Mouse (Mus musculus): ENCODE data around the gene Trim26.
A peak's percentile ranks its signal among the peaks of the same experiment; 100 is the strongest.
"Not testable (repeated sequence)": the region's sequence is repeated elsewhere in the genome, so short reads cannot be mapped to it uniquely, and the experiment has no call there.

Trim26 gene

GRCm38 (mm10) chr17:36836874-36837647, at the start of gene Trim26:
TSS of gene Trim26 (plus strand) at chr17:36837134.
- DNase-seq (ENCODE audit: inconsistent ontology term) = peak; percentile 99

GRCm38 (mm10) chr17:36788351-36788750, 48.6 kb upstream of the Trim26 start:
- DNase-seq (ENCODE audit: inconsistent ontology term) = no peak

DNA sequence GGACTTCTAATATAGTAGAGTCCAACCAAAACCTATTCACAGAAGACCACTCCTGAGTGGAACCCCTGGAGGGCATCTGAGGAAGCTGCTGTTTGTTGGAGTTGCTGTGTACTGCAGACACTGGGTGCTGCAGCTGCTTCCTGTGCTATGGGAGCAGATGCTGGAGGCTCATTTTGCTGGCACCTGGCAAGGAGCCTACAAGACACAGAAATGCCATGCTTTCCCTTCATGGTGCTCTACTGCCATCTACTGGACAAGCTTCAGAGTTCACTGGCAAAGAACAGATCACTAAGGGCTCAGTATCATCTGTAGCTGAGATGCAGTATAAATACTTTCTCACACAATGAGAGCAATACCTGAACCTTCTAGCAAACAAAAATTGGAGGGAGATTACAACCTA, 48.1 kb upstream of the Trim26 start:
- peak; percentile 46 for DNase-seq (ENCODE audit: inconsistent ontology term)

GRCm38 (mm10) chr17:36799493-36799892, 37.4 kb upstream of the Trim26 start:
- no peak for DNase-seq (ENCODE audit: inconsistent ontology term)

GRCm38 (mm10) chr17:36799921-36800462, 36.9 kb upstream of the Trim26 start:
- DNase-seq (ENCODE audit: inconsistent ontology term) = not testable (repeated sequence)

- DNase-seq (ENCODE audit: inconsistent ontology term) = no peak
Measured at GRCm38 (mm10) chr17:36811871-36812270, 25.1 kb upstream of the Trim26 start, which contains the start of gene H2-M10.6. TSS of gene H2-M10.6 (plus strand) at chr17:36812171.

- peak; percentile 50 for DNase-seq (ENCODE audit: inconsistent ontology term)
Measured at GRCm38 (mm10) chr17:36824005-36824404, 12.9 kb upstream of the Trim26 start.

GRCm38 (mm10) chr17:36825525-36825924, 11.4 kb upstream of the Trim26 start:
- DNase-seq (ENCODE audit: inconsistent ontology term) = peak; percentile 11

- peak; percentile 56 for DNase-seq (ENCODE audit: inconsistent ontology term)
Measured at GRCm38 (mm10) chr17:36826002-36826401, 10.9 kb upstream of the Trim26 start.

- DNase-seq (ENCODE audit: inconsistent ontology term) = no peak
Measured at GRCm38 (mm10) chr17:36828488-36828887, 8.4 kb upstream of the Trim26 start.

DNA sequence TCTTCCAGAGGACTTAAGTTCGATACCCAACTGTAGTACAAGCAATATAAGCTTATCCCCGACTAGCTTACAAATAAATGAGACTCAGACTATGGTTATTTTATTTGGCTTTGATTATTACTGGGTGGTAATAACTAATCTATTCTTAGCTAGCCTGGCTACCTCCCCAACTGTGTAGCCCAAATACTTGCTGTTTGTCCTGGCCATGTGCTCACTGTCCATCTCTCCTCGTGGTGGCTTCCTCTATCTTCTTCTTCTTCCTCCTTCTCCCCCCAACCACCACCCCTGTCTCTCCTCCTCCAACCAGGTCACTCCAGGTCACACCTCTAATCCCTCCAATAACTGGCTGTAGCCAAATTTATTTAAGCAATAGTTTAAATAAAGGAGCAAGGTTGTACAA, 6.5 kb upstream of the Trim26 start:
- DNase-seq (ENCODE audit: inconsistent ontology term) = no peak

GRCm38 (mm10) chr17:36832694-36833093, 4.2 kb upstream of the Trim26 start:
- DNase-seq (ENCODE audit: inconsistent ontology term) = no peak

DNA sequence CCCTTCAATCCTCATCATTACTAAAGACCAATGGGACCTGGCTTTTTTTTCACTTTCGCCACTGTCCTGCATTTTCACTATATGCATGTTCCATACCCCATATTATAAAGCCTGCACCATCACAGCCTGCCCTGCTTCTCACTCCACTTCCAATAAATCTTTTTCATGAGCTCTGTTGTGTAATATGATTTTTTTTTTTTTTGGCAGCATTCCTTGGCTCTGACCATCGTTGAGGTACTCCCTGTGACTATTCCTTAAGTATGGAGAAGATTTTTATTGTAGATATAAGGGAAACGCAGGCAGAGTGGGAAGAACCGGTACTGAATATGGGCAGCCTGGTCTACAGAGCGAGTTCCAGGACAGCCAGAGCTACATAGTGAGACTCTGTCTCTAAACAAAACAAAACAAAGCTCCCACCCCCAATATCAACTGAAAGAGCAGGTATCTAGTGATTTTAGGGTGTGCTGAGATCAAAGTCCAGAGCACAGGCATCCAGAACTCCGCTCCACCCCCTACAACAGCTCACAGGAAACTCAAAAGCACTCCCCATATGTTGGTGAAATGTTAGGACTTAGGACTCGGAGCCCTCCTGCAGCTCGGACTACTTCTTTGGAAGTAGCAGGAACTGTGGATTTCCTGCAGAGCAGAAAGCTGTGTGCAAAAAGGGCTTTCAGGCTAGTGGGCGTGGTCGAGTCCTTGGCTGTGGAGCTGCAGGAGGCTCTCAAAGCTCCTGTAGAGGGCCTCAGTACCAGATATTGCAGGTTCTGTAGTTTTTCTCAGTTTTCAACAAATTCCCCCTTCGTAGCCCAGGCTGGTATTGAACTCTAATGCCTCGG, 1.1 kb upstream of the Trim26 start:
- no peak for DNase-seq (ENCODE audit: inconsistent ontology term)

DNA sequence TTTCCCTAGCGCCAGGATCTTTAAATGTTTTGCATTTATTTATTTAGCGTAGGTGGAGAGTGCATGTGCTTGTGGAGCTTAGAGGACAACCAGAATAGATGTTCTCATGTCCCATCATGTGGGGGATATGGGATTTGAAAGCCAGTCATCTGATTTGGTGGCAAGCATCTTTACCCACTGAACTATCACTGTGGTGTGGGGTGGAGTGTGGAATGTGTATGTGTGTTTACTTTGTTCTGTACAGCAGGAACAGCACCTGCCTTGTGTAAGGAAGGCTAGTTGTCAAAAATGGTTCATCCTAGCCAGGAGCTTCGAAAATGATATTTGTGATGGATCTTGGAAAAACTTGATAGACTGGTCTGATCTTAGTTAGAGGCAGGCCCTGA, 514 bp upstream of the Trim26 start:
- peak; percentile 28 for DNase-seq (ENCODE audit: inconsistent ontology term)

- DNase-seq (ENCODE audit: inconsistent ontology term) = no peak
Measured at GRCm38 (mm10) chr17:36839001-36839400, 2.1 kb downstream of the Trim26 start.

DNA sequence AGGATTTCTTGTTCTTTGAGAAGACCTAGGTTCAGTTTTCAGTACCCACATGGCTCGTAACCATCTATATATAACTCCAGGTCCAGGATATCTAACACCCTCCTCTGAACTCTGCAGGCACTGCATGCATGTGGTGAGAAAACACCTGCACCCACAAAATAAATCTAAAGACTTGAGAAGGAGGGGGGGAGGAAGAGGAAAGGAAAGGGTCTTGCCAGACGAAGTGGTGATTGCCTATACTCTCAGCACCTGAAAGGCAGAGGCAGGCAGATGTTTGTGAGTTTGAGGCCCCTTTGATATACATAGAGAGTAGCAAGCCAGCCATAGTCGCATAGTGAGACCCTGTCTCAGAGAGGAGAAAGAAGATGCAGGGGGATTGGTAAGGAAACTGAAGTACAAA, 3.0 kb downstream of the Trim26 start:
- no peak for DNase-seq (ENCODE audit: inconsistent ontology term)

- no peak for DNase-seq (ENCODE audit: inconsistent ontology term)
Measured at GRCm38 (mm10) chr17:36840961-36841445, 4.1 kb downstream of the Trim26 start.

DNA sequence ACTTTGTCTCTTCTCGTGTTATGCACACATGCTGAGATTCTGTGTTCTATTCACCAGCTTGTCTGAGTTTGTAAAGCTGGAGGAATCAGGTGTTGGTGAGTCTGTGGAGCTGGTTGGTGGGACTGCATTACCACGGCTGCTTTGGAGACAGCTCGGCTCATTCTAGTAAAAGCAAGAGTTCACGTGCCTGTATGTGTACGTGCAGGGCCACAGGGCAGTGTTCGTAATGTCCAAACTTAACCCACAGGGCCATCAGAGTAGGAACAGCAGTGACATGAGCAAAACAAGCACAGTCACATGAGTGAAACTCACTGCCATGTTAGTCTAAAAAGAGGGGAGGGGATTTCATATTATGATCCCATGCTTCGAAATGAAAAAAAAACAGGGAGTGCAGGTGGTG, 6.8 kb downstream of the Trim26 start:
- no peak for DNase-seq (ENCODE audit: inconsistent ontology term)

GRCm38 (mm10) chr17:36844286-36844719, 7.4 kb downstream of the Trim26 start:
- DNase-seq (ENCODE audit: inconsistent ontology term) = peak; percentile 51

DNA sequence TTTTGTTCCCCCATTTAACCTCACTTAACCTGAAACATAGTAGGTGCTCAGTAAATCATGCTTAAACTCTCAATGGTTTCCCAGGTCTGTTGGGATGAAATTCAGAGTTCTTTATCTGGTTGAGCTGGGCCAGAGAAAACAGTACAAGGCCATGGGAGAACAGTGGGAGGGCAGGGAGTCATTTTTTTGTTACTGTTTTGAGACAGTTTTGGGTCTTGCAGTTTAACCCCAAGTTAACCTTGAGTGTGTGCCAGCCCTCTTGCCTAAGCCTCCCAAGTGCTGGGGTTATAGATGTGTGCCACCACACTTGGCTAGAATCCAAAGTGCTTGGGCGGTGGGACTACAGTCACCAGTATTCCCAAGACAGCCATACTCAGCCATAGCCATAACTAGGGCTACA, 7.8 kb downstream of the Trim26 start:
- no peak for DNase-seq (ENCODE audit: inconsistent ontology term)

DNA sequence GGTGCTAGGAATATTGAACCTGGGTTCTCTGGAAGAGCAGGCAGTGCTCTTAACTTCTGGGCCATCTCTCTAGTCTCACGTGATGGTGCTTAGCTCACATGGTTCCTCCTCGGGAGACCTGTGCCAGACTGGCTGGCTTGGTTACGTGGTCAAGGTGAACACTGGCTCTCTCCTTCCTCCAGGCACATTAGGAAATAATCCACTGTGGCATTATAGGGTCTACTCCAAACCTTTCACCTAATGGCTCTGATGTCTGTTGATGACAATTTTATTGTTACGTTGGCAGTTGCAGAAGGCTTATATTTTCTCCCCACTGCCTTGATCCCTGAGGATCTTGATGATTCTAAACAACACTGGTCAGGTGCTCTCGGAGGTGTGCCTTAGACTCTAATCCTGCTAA, 12.0 kb downstream of the Trim26 start:
- DNase-seq (ENCODE audit: inconsistent ontology term) = no peak

DNA sequence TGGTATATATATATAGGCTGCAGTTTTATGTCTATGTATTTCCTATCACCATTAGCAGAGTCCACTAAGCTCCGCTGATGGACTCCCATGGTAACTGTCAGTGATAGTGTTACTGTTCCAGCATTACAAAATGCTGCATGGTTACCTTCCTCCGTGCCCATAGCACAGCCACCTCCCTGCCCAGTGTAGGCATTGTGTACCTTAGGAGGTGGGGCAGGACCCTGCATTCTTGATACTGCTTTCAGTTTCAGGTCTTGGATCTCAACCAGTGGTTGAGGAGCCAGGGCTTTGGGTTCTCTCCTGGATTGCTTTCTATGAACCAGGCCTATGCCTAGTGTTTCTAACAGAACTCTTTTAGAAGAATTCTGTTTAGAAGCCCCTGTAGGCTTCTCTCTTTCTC, 13.1 kb downstream of the Trim26 start:
- DNase-seq (ENCODE audit: inconsistent ontology term) = no peak

Measured in Muller cell, postnatal 12 days (primary cell).